Comparison of ENCODE assay signal across 16 mouse cellular contexts in genomic region chr1:158940966-158941365, GRCm38 (mm10). TPM values are rescaled to one million over a fixed set of nuclear protein-coding genes. Genes with fewer than 3 reads are reported as not detected.
"Had no signal": no experiment of that assay in that cellular context is flagged by ENCODE, and none has a peak within 500 bp of the region (broad histone marks: within the 10 kb centered on the region; RNA-seq: fewer than 3 reads in every experiment).

No protein-coding gene starts in this region.

- H3K4me1 ChIP-seq: neural tube, embryonic 15.5 days; stomach, embryonic 15.5 days had no signal

- H3K9me3 ChIP-seq: neural tube, embryonic 15.5 days; stomach, embryonic 15.5 days had no signal

- H3K4me3 ChIP-seq: neural tube, embryonic 15.5 days; stomach, embryonic 15.5 days had no signal

- H3K27ac ChIP-seq: neural tube, embryonic 15.5 days; stomach, embryonic 15.5 days; stomach, postnatal 0 days had no signal

- H3K9ac ChIP-seq: neural tube, embryonic 15.5 days; stomach, embryonic 15.5 days had no signal

- H3K27me3 ChIP-seq: neural tube, embryonic 15.5 days; stomach, embryonic 15.5 days had no signal

- H3K4me2 ChIP-seq: neural tube, embryonic 15.5 days; stomach, embryonic 15.5 days had no signal

- DNase-seq: retina, postnatal 1 day; right cerebral cortex, adult 18-20 months; right cerebral cortex, postnatal 14 days; right cerebral cortex, postnatal 25 days; right cerebral cortex, postnatal 4 days; spleen, adult 18-20 months; thymus, adult 18-20 months; thymus, adult 2 months; thymus, postnatal 14 days; thymus, postnatal 25 days; thymus, postnatal 36 days; thymus, postnatal 4 days had no signal

- H3K36me3 ChIP-seq: neural tube, embryonic 15.5 days; stomach, embryonic 15.5 days had no signal

RNA-seq across cellular contexts. Expression of gene Pappa2, which starts 39.3 kb away (rescaled TPM):
- total RNA-seq: neutrophil, adult 5-6 weeks had no signal
